Mouse (Mus musculus) hindbrain, embryonic 12.5 days (tissue): ENCODE results near the gene Galnt10. TPM values are rescaled to one million over a fixed set of nuclear protein-coding genes. Genes with fewer than 3 reads are reported as not detected.

Experiments
- ATAC-seq: fragments of 200-750 bp; cut with Nextera tagmentation; 2 replicates; pipeline ENCODE4 v1.8.0; 2017; ENCODE audit warnings: moderate TSS enrichment; ENCODE audit not compliant: low FRiP score
- H3K27ac ChIP-seq: fragments of 300-500 bp; sonication (generic); 2 replicates; pipeline ENCODE4 v1.5.1; 2016; ENCODE audit warnings: mild to moderate bottlenecking
- H3K27me3 ChIP-seq: fragments of 300-500 bp; sonication (generic); 2 replicates; pipeline ENCODE4 v1.6.1; 2016; ENCODE audit warnings: mild to moderate bottlenecking
- H3K36me3 ChIP-seq: fragments of 300-500 bp; sonication (generic); 2 replicates; pipeline ENCODE4 v1.6.1; 2016; ENCODE audit warnings: mild to moderate bottlenecking
- H3K4me1 ChIP-seq: fragments of 300-500 bp; sonication (generic); 2 replicates; pipeline ENCODE4 v1.6.1; 2016
- H3K4me2 ChIP-seq: fragments of 300-500 bp; sonication (generic); replicated peaks from 2 replicates; pipeline ENCODE4 v1.6.1; 2016; ENCODE audit warnings: mild to moderate bottlenecking
- H3K4me3 ChIP-seq: fragments of 300-500 bp; sonication (generic); 2 replicates; pipeline ENCODE4 v1.5.1; 2016; ENCODE audit warnings: mild to moderate bottlenecking
- H3K9ac ChIP-seq: fragments of 300-500 bp; sonication (generic); 2 replicates; pipeline ENCODE4 v1.6.1; 2016; ENCODE audit warnings: mild to moderate bottlenecking, moderate library complexity
- H3K9me3 ChIP-seq: fragments of 300-500 bp; sonication (generic); replicated peaks from 2 replicates; pipeline ENCODE4 v1.6.1; 2016; ENCODE audit warnings: mild to moderate bottlenecking
- whole genome bisulfite sequencing: fragments of 180-500 bp; shearing (Covaris S2); methylation state at CpG from one replicate; pipeline ENCODE4 v1.1.7; 2016; 5-methylcytosine and 5-hydroxymethylcytosine counted together
- polyA plus RNA-seq: library from polyadenylated mRNA; unstranded; fragments of >200 nt; fragmentation: Nextera tagmentation; extraction: Ambion mirVana; gene quantifications from 2 replicates; pipeline ENCODE4 v1.2.1, GENCODE M21; 2016

The Galnt10 gene
- polyA plus RNA-seq, 1 experiment from 2014 or later: 31.4 TPM

- WGBS: 92% methylated on average over 6 of the region's 6 CpGs
Measured at GRCm38 (mm10) chr11:57718081-57718480, 72.8 kb downstream of the Galnt10 start.

GRCm38 (mm10) chr11:57719631-57720030 is 74.4 kb downstream of the Galnt10 start:
- 37% methylated on average over 7 of the region's 7 CpGs for WGBS

More at GRCm38 (mm10) chr11:57718081-57718480, 72.8 kb downstream of the Galnt10 start:
- Histone ChIP-seq H3K27ac (no peak overlapping the region), H3K4me2 (no peak overlapping the region), H3K9me3 (no peaks in the 10 kb centered on the region), H3K36me3 (no peaks in the 10 kb centered on the region), H3K9ac (no peak overlapping the region), H3K4me3 (no peak overlapping the region), H3K4me1 (peaks cover 8% of the 10 kb centered on the region; the same call in 1 of the 2 replicates), H3K27me3 (no peaks in the 10 kb centered on the region)
- ATAC-seq: no peak

GRCm38 (mm10) chr11:57720076-57720475 is 74.8 kb downstream of the Galnt10 start:
- Histone ChIP-seq H3K4me3 (no peak overlapping the region), H3K36me3 (no peaks in the 10 kb centered on the region), H3K27ac (no peak overlapping the region), H3K9ac (no peak overlapping the region), H3K4me1 (peaks cover 8% of the 10 kb centered on the region; the same call in 1 of the 2 replicates), H3K9me3 (no peaks in the 10 kb centered on the region), H3K4me2 (no peak overlapping the region), H3K27me3 (no peaks in the 10 kb centered on the region)
- no peak for ATAC-seq
- 74% methylated on average over 6 of the region's 6 CpGs for WGBS

More at GRCm38 (mm10) chr11:57719631-57720030, 74.4 kb downstream of the Galnt10 start:
- Histone ChIP-seq H3K27me3 (no peaks in the 10 kb centered on the region), H3K4me2 (no peak overlapping the region), H3K36me3 (no peaks in the 10 kb centered on the region), H3K4me3 (no peak overlapping the region), H3K9me3 (no peaks in the 10 kb centered on the region), H3K4me1 (peaks cover 8% of the 10 kb centered on the region; the same call in 1 of the 2 replicates), H3K27ac (no peak overlapping the region), H3K9ac (no peak overlapping the region)
- no peak for ATAC-seq

GRCm38 (mm10) chr11:57724791-57725463 is 79.7 kb downstream of the Galnt10 start:
- Histone ChIP-seq H3K4me1 (peaks cover 10% of the 10 kb centered on the region), H3K9ac (no peak overlapping the region), H3K9me3 (no peaks in the 10 kb centered on the region), H3K27me3 (no peaks in the 10 kb centered on the region), H3K27ac (no peak overlapping the region), H3K4me2 (no peak overlapping the region), H3K4me3 (no peak overlapping the region), H3K36me3 (no peaks in the 10 kb centered on the region)
- ATAC-seq: no peak
- 83% methylated on average over 5 of the region's 5 CpGs for WGBS

GRCm38 (mm10) chr11:57725926-57726325 is 80.7 kb downstream of the Galnt10 start:
- Histone ChIP-seq H3K4me3 (no peak overlapping the region), H3K9me3 (no peaks in the 10 kb centered on the region), H3K27ac (no peak overlapping the region), H3K9ac (no peak overlapping the region), H3K4me2 (no peak overlapping the region), H3K36me3 (no peaks in the 10 kb centered on the region), H3K27me3 (no peaks in the 10 kb centered on the region), H3K4me1 (peaks cover 8% of the 10 kb centered on the region)
- 45% methylated on average over 4 of the region's 4 CpGs for WGBS
- no peak for ATAC-seq

GRCm38 (mm10) chr11:57727303-57727969 is 82.2 kb downstream of the Galnt10 start:
- H3K27ac ChIP-seq: no peak overlapping the region
- 54% methylated on average over 9 of the region's 9 CpGs for WGBS
- H3K36me3 ChIP-seq: no peaks in the 10 kb centered on the region
- no peaks in the 10 kb centered on the region for H3K27me3 ChIP-seq
- H3K9me3 ChIP-seq: no peaks in the 10 kb centered on the region
- H3K4me1 ChIP-seq: peaks cover 8% of the 10 kb centered on the region
- no peak overlapping the region for H3K9ac ChIP-seq
- no peak overlapping the region for H3K4me3 ChIP-seq
- no peak overlapping the region for H3K4me2 ChIP-seq
- ATAC-seq: no peak

GRCm38 (mm10) chr11:57732410-57733281 is 87.4 kb downstream of the Galnt10 start:
- no peak for ATAC-seq
- WGBS: 74% methylated on average over 10 of the region's 10 CpGs

GRCm38 (mm10) chr11:57747294-57748080 is 102.2 kb downstream of the Galnt10 start:
- Histone ChIP-seq H3K9me3 (no peaks in the 10 kb centered on the region), H3K27me3 (no peaks in the 10 kb centered on the region), H3K4me2 (no peak overlapping the region), H3K9ac (no peak overlapping the region), H3K4me3 (no peak overlapping the region), H3K36me3 (no peaks in the 10 kb centered on the region), H3K4me1 (no peaks in the 10 kb centered on the region), H3K27ac (no peak overlapping the region)
- no peak for ATAC-seq
- WGBS: 75% methylated on average over 19 of the region's 19 CpGs

More at GRCm38 (mm10) chr11:57732410-57733281, 87.4 kb downstream of the Galnt10 start:
- H3K4me3 ChIP-seq: no peak overlapping the region
- H3K27ac ChIP-seq: no peak overlapping the region
- no peak overlapping the region for H3K9ac ChIP-seq
- no peak overlapping the region for H3K4me2 ChIP-seq
- no peaks in the 10 kb centered on the region for H3K27me3 ChIP-seq
- H3K36me3 ChIP-seq: no peaks in the 10 kb centered on the region
- H3K4me1 ChIP-seq: peaks cover 2% of the 10 kb centered on the region
- H3K9me3 ChIP-seq: no peaks in the 10 kb centered on the region

GRCm38 (mm10) chr11:57753538-57754203 is 108.4 kb downstream of the Galnt10 start:
- Histone ChIP-seq H3K9ac (no peak overlapping the region), H3K4me3 (no peak overlapping the region), H3K4me2 (no peak overlapping the region), H3K36me3 (no peaks in the 10 kb centered on the region), H3K27ac (no peak overlapping the region), H3K4me1 (peaks cover 7% of the 10 kb centered on the region), H3K27me3 (0 out of 2 replicates have a peak, but pooled peaks cover 5% of the 10 kb centered on the region), H3K9me3 (no peaks in the 10 kb centered on the region)
- WGBS: 59% methylated on average over 14 of the region's 14 CpGs
- no peak for ATAC-seq

- H3K4me1 ChIP-seq: peaks cover 13% of the 10 kb centered on the region; the same call in 1 of the 2 replicates
- ATAC-seq: no peak
- H3K4me3 ChIP-seq: no peak overlapping the region
- H3K9ac ChIP-seq: no peak overlapping the region
- no peak overlapping the region for H3K27ac ChIP-seq
- 60% methylated on average over 9 of the region's 9 CpGs for WGBS
- 0 out of 2 replicates have a peak, but pooled peaks cover 8% of the 10 kb centered on the region for H3K36me3 ChIP-seq
- no peaks in the 10 kb centered on the region for H3K9me3 ChIP-seq
- H3K4me2 ChIP-seq: no peak overlapping the region
- H3K27me3 ChIP-seq: 0 out of 2 replicates have a peak, but pooled peaks cover 5% of the 10 kb centered on the region
Measured at GRCm38 (mm10) chr11:57758621-57759020, 113.4 kb downstream of the Galnt10 start.

- ATAC-seq: peak; percentile 71; the same call in 1 of the 2 replicates
- Histone ChIP-seq H3K9ac (no peak overlapping the region), H3K4me3 (no peak overlapping the region), H3K36me3 (0 out of 2 replicates have a peak, but pooled peaks cover 8% of the 10 kb centered on the region), H3K27ac (no peak overlapping the region), H3K4me2 (peak overlapping the region; percentile 19), H3K4me1 (peaks cover 13% of the 10 kb centered on the region; the same call in 1 of the 2 replicates), H3K9me3 (no peaks in the 10 kb centered on the region), H3K27me3 (no peaks in the 10 kb centered on the region)
- 30% methylated on average over 14 of the region's 14 CpGs for WGBS
Measured at GRCm38 (mm10) chr11:57760509-57761058, 115.3 kb downstream of the Galnt10 start.
